Mouse (Mus musculus): ENCODE results near the gene Grm1. TPM values are rescaled to one million over a fixed set of nuclear protein-coding genes. Genes with fewer than 3 reads are reported as not detected.

The Grm1 gene
- polyA plus RNA-seq, 1 experiment from 2014 or later, result 0.04 TPM

GRCm38 (mm10) chr10:10734561-10734960 lies 347.6 kb downstream of the Grm1 start:
- Histone ChIP-seq H3K9ac (no peak overlapping the region), H3K4me3 (ENCODE audit: low read depth, low read length) (no peak overlapping the region), H3K4me1 (ENCODE audit: insufficient read depth) (no peaks in the 10 kb centered on the region), H3K9me3 (ENCODE audit: low read depth, low read length) (no peaks in the 10 kb centered on the region), H3K36me3 (ENCODE audit: insufficient read depth) (no peaks in the 10 kb centered on the region), H3K4me2 (no peak overlapping the region), H3K27me3 (ENCODE audit: insufficient read depth, low read length) (no peaks in the 10 kb centered on the region), H3K27ac (ENCODE audit: low read depth) (no peak overlapping the region)
- TF ChIP-seq CTCF (IDR thresholded peaks at IDR 0.05; ENCODE audit: low read depth), result no peak
- ATAC-seq (ENCODE audit: insufficient read depth) (no peak), DNase-seq (no peak)
- 32% methylated on average over 5 of the region's 5 CpGs for WGBS

GRCm38 (mm10) chr10:10733092-10733491 lies 349.1 kb downstream of the Grm1 start:
- no peaks in the 10 kb centered on the region for H3K36me3 ChIP-seq (ENCODE audit: insufficient read depth)
- no peak overlapping the region for H3K9ac ChIP-seq
- no peak overlapping the region for H3K27ac ChIP-seq (ENCODE audit: low read depth)
- no peaks in the 10 kb centered on the region for H3K27me3 ChIP-seq (ENCODE audit: insufficient read depth, low read length)
- no peaks in the 10 kb centered on the region for H3K9me3 ChIP-seq (ENCODE audit: low read depth, low read length)
- no peaks in the 10 kb centered on the region for H3K4me1 ChIP-seq (ENCODE audit: insufficient read depth)
- 73% methylated on average over 5 of the region's 5 CpGs for whole genome bisulfite sequencing
- H3K4me2 ChIP-seq, result no peak overlapping the region
- DNase-seq (no peak), ATAC-seq (ENCODE audit: insufficient read depth) (no peak)
- no peak overlapping the region for H3K4me3 ChIP-seq (ENCODE audit: low read depth, low read length)
- TF ChIP-seq CTCF (IDR thresholded peaks at IDR 0.05; ENCODE audit: low read depth), result no peak

- Histone ChIP-seq H3K27ac (ENCODE audit: low read depth) (no peak overlapping the region), H3K9ac (no peak overlapping the region), H3K4me2 (no peak overlapping the region), H3K4me3 (ENCODE audit: low read depth, low read length) (no peak overlapping the region), H3K27me3 (ENCODE audit: insufficient read depth, low read length) (no peaks in the 10 kb centered on the region), H3K36me3 (ENCODE audit: insufficient read depth) (no peaks in the 10 kb centered on the region), H3K4me1 (ENCODE audit: insufficient read depth) (no peaks in the 10 kb centered on the region), H3K9me3 (ENCODE audit: low read depth, low read length) (no peaks in the 10 kb centered on the region)
- no peak for ATAC-seq (ENCODE audit: insufficient read depth)
- TF ChIP-seq CTCF (IDR thresholded peaks at IDR 0.05; ENCODE audit: low read depth), result no peak
- 73% methylated on average over 3 of the region's 3 CpGs for WGBS
- DNase-seq, result no peak
Observed at GRCm38 (mm10) chr10:10726501-10726900, 355.7 kb downstream of the Grm1 start.

- no peaks in the 10 kb centered on the region for H3K36me3 ChIP-seq (ENCODE audit: insufficient read depth)
- ATAC-seq (ENCODE audit: insufficient read depth) (no peak), DNase-seq (no peak)
- H3K27me3 ChIP-seq (ENCODE audit: insufficient read depth, low read length), result no peaks in the 10 kb centered on the region
- no peak overlapping the region for H3K4me3 ChIP-seq (ENCODE audit: low read depth, low read length)
- H3K27ac ChIP-seq (ENCODE audit: low read depth), result no peak overlapping the region
- 66% methylated on average over 2 of the region's 2 CpGs for WGBS
- TF ChIP-seq CTCF (IDR thresholded peaks at IDR 0.05; ENCODE audit: low read depth), result no peak
- H3K4me1 ChIP-seq (ENCODE audit: insufficient read depth), result no peaks in the 10 kb centered on the region
- H3K9ac ChIP-seq, result no peak overlapping the region
- H3K9me3 ChIP-seq (ENCODE audit: low read depth, low read length), result no peaks in the 10 kb centered on the region
- H3K4me2 ChIP-seq, result no peak overlapping the region
Observed at GRCm38 (mm10) chr10:10710837-10711236, 371.3 kb downstream of the Grm1 start.

GRCm38 (mm10) chr10:10710359-10710758 lies 371.8 kb downstream of the Grm1 start:
- H3K9me3 ChIP-seq (ENCODE audit: low read depth, low read length), result no peaks in the 10 kb centered on the region
- H3K9ac ChIP-seq, result no peak overlapping the region
- H3K36me3 ChIP-seq (ENCODE audit: insufficient read depth), result no peaks in the 10 kb centered on the region
- H3K4me3 ChIP-seq (ENCODE audit: low read depth, low read length), result no peak overlapping the region
- no peak for ATAC-seq (ENCODE audit: insufficient read depth)
- H3K4me2 ChIP-seq, result no peak overlapping the region
- no peaks in the 10 kb centered on the region for H3K4me1 ChIP-seq (ENCODE audit: insufficient read depth)
- DNase-seq, result no peak
- TF ChIP-seq CTCF (IDR thresholded peaks at IDR 0.05; ENCODE audit: low read depth), result no peak
- 91% methylated on average over 2 of the region's 2 CpGs for WGBS
- no peak overlapping the region for H3K27ac ChIP-seq (ENCODE audit: low read depth)
- H3K27me3 ChIP-seq (ENCODE audit: insufficient read depth, low read length), result no peaks in the 10 kb centered on the region

- H3K27me3 ChIP-seq (ENCODE audit: insufficient read depth, low read length), result no peaks in the 10 kb centered on the region
- H3K4me2 ChIP-seq, result no peak overlapping the region
- no peaks in the 10 kb centered on the region for H3K4me1 ChIP-seq (ENCODE audit: insufficient read depth)
- H3K9me3 ChIP-seq (ENCODE audit: low read depth, low read length), result no peaks in the 10 kb centered on the region
- H3K36me3 ChIP-seq (ENCODE audit: insufficient read depth), result no peaks in the 10 kb centered on the region
- TF ChIP-seq CTCF (IDR thresholded peaks at IDR 0.05; ENCODE audit: low read depth), result no peak
- no peak for DNase-seq
- H3K27ac ChIP-seq (ENCODE audit: low read depth), result no peak overlapping the region
- no peak overlapping the region for H3K9ac ChIP-seq
- H3K4me3 ChIP-seq (ENCODE audit: low read depth, low read length), result no peak overlapping the region
- ATAC-seq (ENCODE audit: insufficient read depth), result no peak
- 79% methylated on average over 1 of the region's 1 CpGs for WGBS
Observed at GRCm38 (mm10) chr10:10708031-10708430, 374.1 kb downstream of the Grm1 start.

GRCm38 (mm10) chr10:10701326-10701725 lies 380.8 kb downstream of the Grm1 start:
- H3K27me3 ChIP-seq (ENCODE audit: insufficient read depth, low read length), result no peaks in the 10 kb centered on the region
- no peak overlapping the region for H3K4me3 ChIP-seq (ENCODE audit: low read depth, low read length)
- DNase-seq, result no peak
- no peak overlapping the region for H3K4me2 ChIP-seq
- no peaks in the 10 kb centered on the region for H3K36me3 ChIP-seq (ENCODE audit: insufficient read depth)
- no peaks in the 10 kb centered on the region for H3K9me3 ChIP-seq (ENCODE audit: low read depth, low read length)
- H3K9ac ChIP-seq, result no peak overlapping the region
- no peak for TF ChIP-seq CTCF (IDR thresholded peaks at IDR 0.05; ENCODE audit: low read depth)
- no peaks in the 10 kb centered on the region for H3K4me1 ChIP-seq (ENCODE audit: insufficient read depth)
- H3K27ac ChIP-seq (ENCODE audit: low read depth), result no peak overlapping the region
- ATAC-seq (ENCODE audit: insufficient read depth), result no peak
- WGBS, result 68% methylated on average over 1 of the region's 1 CpGs

- Histone ChIP-seq H3K4me1 (ENCODE audit: insufficient read depth) (no peaks in the 10 kb centered on the region), H3K4me2 (no peak overlapping the region), H3K36me3 (ENCODE audit: insufficient read depth) (no peaks in the 10 kb centered on the region), H3K9ac (no peak overlapping the region), H3K4me3 (ENCODE audit: low read depth, low read length) (no peak overlapping the region), H3K9me3 (ENCODE audit: low read depth, low read length) (no peaks in the 10 kb centered on the region), H3K27me3 (ENCODE audit: insufficient read depth, low read length) (no peaks in the 10 kb centered on the region), H3K27ac (ENCODE audit: low read depth) (no peak overlapping the region)
- DNase-seq (no peak), ATAC-seq (ENCODE audit: insufficient read depth) (no peak)
- TF ChIP-seq CTCF (IDR thresholded peaks at IDR 0.05; ENCODE audit: low read depth), result no peak
- WGBS, result 54% methylated on average over 1 of the region's 1 CpGs
Observed at GRCm38 (mm10) chr10:10700903-10701302, 381.3 kb downstream of the Grm1 start.

Data from lung, embryonic 14.5 days (tissue).